Mouse (Mus musculus): ENCODE data around the gene Rps3.

Rps3 gene

GRCm38 (mm10) chr7:99476558-99477114 lies 6.9 kb downstream of the Rps3 start:
- no peak for DNase-seq (ENCODE audit: low spot score in 2 of 2)

- DNase-seq (ENCODE audit: low spot score in 2 of 2): no peak
These were observed 8.0 kb downstream of the Rps3 start for GRCm38 (mm10) chr7:99475562-99475911.

- no peak for DNase-seq (ENCODE audit: low spot score in 2 of 2)
These were observed 8.5 kb downstream of the Rps3 start for GRCm38 (mm10) chr7:99474836-99475561.

- DNase-seq (ENCODE audit: low spot score in 2 of 2): peak in 1 of 2 experiments; percentile 7
These were observed 9.7 kb downstream of the Rps3 start for GRCm38 (mm10) chr7:99473638-99474407.

- no peak for DNase-seq (ENCODE audit: low spot score in 2 of 2)
These were observed 12.0 kb downstream of the Rps3 start for GRCm38 (mm10) chr7:99471578-99471977.

- no peak for DNase-seq (ENCODE audit: low spot score in 2 of 2)
These were observed 13.7 kb downstream of the Rps3 start for GRCm38 (mm10) chr7:99469680-99470405.

GRCm38 (mm10) chr7:99468283-99469132 lies 15.0 kb downstream of the Rps3 start:
- DNase-seq (ENCODE audit: low spot score in 2 of 2): peak in 1 of 2 experiments; percentile 61

- no peak for DNase-seq (ENCODE audit: low spot score in 2 of 2)
These were observed 15.6 kb downstream of the Rps3 start for GRCm38 (mm10) chr7:99467916-99468282.

- no peak for DNase-seq (ENCODE audit: low spot score in 2 of 2)
These were observed 17.7 kb downstream of the Rps3 start, which contains the start of gene Klhl35 for GRCm38 (mm10) chr7:99465811-99466210. Gene Klhl35, plus strand, starts transcription at chr7:99466004.

GRCm38 (mm10) chr7:99463120-99463519 lies 20.4 kb downstream of the Rps3 start:
- DNase-seq (ENCODE audit: low spot score in 2 of 2): no peak

- no peak for DNase-seq (ENCODE audit: low spot score in 2 of 2)
These were observed 23.5 kb downstream of the Rps3 start for GRCm38 (mm10) chr7:99459888-99460652.

- no peak for DNase-seq (ENCODE audit: low spot score in 2 of 2)
These were observed 24.7 kb downstream of the Rps3 start for GRCm38 (mm10) chr7:99458849-99459248.

- DNase-seq (ENCODE audit: low spot score in 2 of 2): no peak
These were observed 29.5 kb downstream of the Rps3 start for GRCm38 (mm10) chr7:99454044-99454443.

- DNase-seq (ENCODE audit: low spot score in 2 of 2): no peak
These were observed 30.7 kb downstream of the Rps3 start for GRCm38 (mm10) chr7:99452859-99453258.

- peak in 1 of 2 experiments; percentile 69 for DNase-seq (ENCODE audit: low spot score in 2 of 2)
These were observed 32.8 kb downstream of the Rps3 start for GRCm38 (mm10) chr7:99450703-99451102.

GRCm38 (mm10) chr7:99449751-99450150 lies 33.8 kb downstream of the Rps3 start:
- DNase-seq (ENCODE audit: low spot score in 2 of 2): no peak

- no peak for DNase-seq (ENCODE audit: low spot score in 2 of 2)
These were observed 34.5 kb downstream of the Rps3 start for GRCm38 (mm10) chr7:99449063-99449462.

- no peak for DNase-seq (ENCODE audit: low spot score in 2 of 2)
These were observed 34.9 kb downstream of the Rps3 start for GRCm38 (mm10) chr7:99448619-99449018.

GRCm38 (mm10) chr7:99447323-99447722 lies 36.2 kb downstream of the Rps3 start:
- DNase-seq (ENCODE audit: low spot score in 2 of 2): no peak

- no peak for DNase-seq (ENCODE audit: low spot score in 2 of 2)
These were observed 37.7 kb downstream of the Rps3 start for GRCm38 (mm10) chr7:99445833-99446232.

Measured in frontal cortex, postnatal 14 days (tissue).